Comparison of ENCODE assay signal across 14 mouse cellular contexts in the genomic region with DNA sequence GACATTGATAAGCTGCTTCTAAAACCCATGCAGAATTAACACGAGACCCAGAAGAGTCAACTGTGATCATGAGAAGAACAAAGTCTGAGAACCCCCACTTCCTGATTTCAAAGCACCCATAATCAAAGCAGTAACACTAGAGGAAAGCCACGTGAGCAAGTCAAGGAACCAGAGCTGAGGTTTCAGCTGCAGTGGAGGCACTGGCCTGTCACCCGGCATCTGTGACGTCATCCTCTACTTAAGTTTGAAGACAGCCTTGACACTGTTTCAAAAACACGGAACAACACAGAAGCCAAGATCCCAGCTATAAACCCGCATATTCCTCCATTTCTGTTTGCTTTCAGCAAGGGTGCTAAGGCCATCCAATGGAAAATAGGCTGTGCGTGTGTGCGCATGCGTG. TPM values are rescaled to one million over a fixed set of nuclear protein-coding genes. Genes with fewer than 3 reads are reported as not detected.
DNase-seq lines count a peak whose midpoint lies in the region; ATAC-seq and TF ChIP-seq lines count a peak whose summit lies in the region.
"Had no signal": no experiment of that assay in that cellular context is flagged by ENCODE, and none has a peak within 500 bp of the region (broad histone marks: within the 10 kb centered on the region; RNA-seq: fewer than 3 reads in every experiment).

No protein-coding gene starts in this region.

- no peak overlapping the region for H3K9ac ChIP-seq in stomach, embryonic 16.5 days (ENCODE audit: low read length)
- H3K9ac ChIP-seq in stomach, postnatal 0 days (ENCODE audit: low read length): no peak overlapping the region
- H3K9ac ChIP-seq: embryonic facial prominence, embryonic 15.5 days; liver, embryonic 12.5 days; midbrain, embryonic 13.5 days had no signal

- H3K36me3 ChIP-seq in stomach, embryonic 16.5 days (ENCODE audit: control insufficient read depth, insufficient read depth, low read length): no peaks in the 10 kb centered on the region
- no peaks in the 10 kb centered on the region for H3K36me3 ChIP-seq in stomach, postnatal 0 days (ENCODE audit: control insufficient read depth, insufficient read depth, low read length)
- peaks cover 4% of the 10 kb centered on the region for H3K36me3 ChIP-seq in small intestine, adult 2 months (ENCODE audit: control insufficient read depth, insufficient read depth, low read length)
- H3K36me3 ChIP-seq: heart, embryonic 10.5 days; midbrain, embryonic 13.5 days had no signal

- H3K4me3 ChIP-seq in stomach, embryonic 16.5 days (replicated peaks; ENCODE audit: low read length): no peak overlapping the region
- no peak overlapping the region for H3K4me3 ChIP-seq in stomach, postnatal 0 days (ENCODE audit: low read depth, low read length)
- no peak overlapping the region for H3K4me3 ChIP-seq in small intestine, adult 2 months (ENCODE audit: low read depth, low read length)
- no peak overlapping the region for H3K4me3 ChIP-seq in layer of hippocampus, adult 2 months
- H3K4me3 ChIP-seq: embryonic facial prominence, embryonic 15.5 days; heart, embryonic 10.5 days; liver, embryonic 12.5 days; midbrain, embryonic 13.5 days had no signal

- H3K27ac ChIP-seq in stomach, embryonic 16.5 days (ENCODE audit: low read length): peak overlapping the region; percentile 26
- no peak overlapping the region for H3K27ac ChIP-seq in stomach, postnatal 0 days (replicated peaks)
- peak overlapping the region; percentile 69 for H3K27ac ChIP-seq in small intestine, adult 2 months (ENCODE audit: insufficient read depth, low read depth, low read length)
- no peak overlapping the region for H3K27ac ChIP-seq in layer of hippocampus, adult 2 months
- H3K27ac ChIP-seq: embryonic facial prominence, embryonic 15.5 days; heart, embryonic 10.5 days; liver, embryonic 12.5 days; midbrain, embryonic 13.5 days had no signal

- WGBS in stomach, embryonic 16.5 days: 63% methylated on average over 9 of the region's 9 CpGs
- WGBS in stomach, postnatal 0 days: 63% methylated on average over 9 of the region's 9 CpGs
- 32% methylated on average over 9 of the region's 9 CpGs for WGBS in small intestine, adult 2 months

- no peak for TF ChIP-seq CTCF in stomach, postnatal 0 days (IDR thresholded peaks at IDR 0.05; ENCODE audit: low read depth)
- TF ChIP-seq CTCF in small intestine, adult 2 months (IDR thresholded peaks at IDR 0.05; ENCODE audit: extremely low read depth, insufficient read length, insufficient replicate concordance, low read depth, low read length): no peak
- TF ChIP-seq CTCF in layer of hippocampus, adult 2 months (conservative IDR thresholded peaks at IDR 0.05): no peak

- TF ChIP-seq POLR2A in small intestine, adult 2 months (IDR thresholded peaks at IDR 0.05; ENCODE audit: low read depth, low read length): no peak

- H3K27me3 ChIP-seq in stomach, embryonic 16.5 days (ENCODE audit: control insufficient read depth, insufficient read depth, low read length): no peaks in the 10 kb centered on the region
- no peaks in the 10 kb centered on the region for H3K27me3 ChIP-seq in stomach, postnatal 0 days (ENCODE audit: control insufficient read depth, insufficient read depth, low read length)
- no peaks in the 10 kb centered on the region for H3K27me3 ChIP-seq in small intestine, adult 2 months (ENCODE audit: control insufficient read depth, insufficient read depth, low read length)
- H3K27me3 ChIP-seq: embryonic facial prominence, embryonic 15.5 days; liver, embryonic 12.5 days; midbrain, embryonic 13.5 days had no signal

- H3K9me3 ChIP-seq in stomach, embryonic 16.5 days (replicated peaks; ENCODE audit: control insufficient read depth, low read length): no peaks in the 10 kb centered on the region
- no peaks in the 10 kb centered on the region for H3K9me3 ChIP-seq in stomach, postnatal 0 days (ENCODE audit: control insufficient read depth, low read length)
- H3K9me3 ChIP-seq: embryonic facial prominence, embryonic 15.5 days; heart, embryonic 10.5 days; liver, embryonic 12.5 days; midbrain, embryonic 13.5 days had no signal

- peaks cover 28% of the 10 kb centered on the region for H3K4me1 ChIP-seq in stomach, embryonic 16.5 days (ENCODE audit: control insufficient read depth, insufficient read depth, low read length)
- H3K4me1 ChIP-seq in stomach, postnatal 0 days (replicated peaks; ENCODE audit: control insufficient read depth, insufficient read depth): no peaks in the 10 kb centered on the region; the same call in 1 of the 2 replicates
- peaks cover 45% of the 10 kb centered on the region for H3K4me1 ChIP-seq in small intestine, adult 2 months (ENCODE audit: control insufficient read depth, insufficient read depth, insufficient read length, low read length)

- TF ChIP-seq EP300 in stomach, postnatal 0 days (optimal IDR thresholded peaks at IDR 0.05): no peak

- H3K4me2 ChIP-seq in stomach, embryonic 16.5 days (ENCODE audit: low read depth, low read length): no peak overlapping the region
- H3K4me2 ChIP-seq in stomach, postnatal 0 days (replicated peaks; ENCODE audit: low read depth): no peak overlapping the region
- H3K4me2 ChIP-seq: embryonic facial prominence, embryonic 15.5 days; liver, embryonic 12.5 days; midbrain, embryonic 13.5 days had no signal

- no peak for DNase-seq in stomach, postnatal 0 days (ENCODE audit: low spot score)
- DNase-seq in urinary bladder, adult 18-20 months (ENCODE audit: low spot score in 2 of 2): no peak
- no peak for DNase-seq in retina, embryonic 14.5 days (ENCODE audit: low spot score)
- DNase-seq in right cerebral cortex, postnatal 10 days (ENCODE audit: low spot score in 2 of 2): no peak
- DNase-seq in layer of hippocampus, adult 2 months (ENCODE audit: low spot score in 2 of 2): no peak
- DNase-seq: cerebellum, adult 9-11 months; layer of hippocampus, postnatal 36 days had no signal

- ATAC-seq in stomach, embryonic 16.5 days (ENCODE audit: insufficient read depth, low FRiP score): no peak
- no peak for ATAC-seq in stomach, postnatal 0 days (ENCODE audit: low FRiP score, low TSS enrichment)
- ATAC-seq in inflammation-experienced regulatory T-cells, adult 6 months: peak; percentile 98
- ATAC-seq: liver, embryonic 12.5 days; midbrain, embryonic 13.5 days had no signal

RNA-seq across cellular contexts. Expression of a gene that starts 13.1 kb away (rescaled TPM):
- polyA plus RNA-seq in stomach, embryonic 16.5 days (2015; fragmentation: Nextera tagmentation; extraction: Ambion mirVana): 18.2 and 18.3 TPM in 2 replicates
- polyA plus RNA-seq in stomach, postnatal 0 days (2015; fragmentation: Nextera tagmentation; extraction: Ambion mirVana): 10.4 and 10.5 TPM in 2 replicates
- polyA plus RNA-seq in inflammation-experienced regulatory T-cells, adult 6 months (2017; shearing (Covaris generic)): 1 to 10 TPM; 4.5 to 6.7 (median 5.8) TPM
- polyA plus RNA-seq in small intestine, adult 2 months (2012; rRNA removed): 5.8 and 16.7 TPM in 2 replicates
- total RNA-seq in layer of hippocampus, adult 2 months (2021): 10 to 100 TPM; 58.4 to 62.5 TPM

RNA-seq across cellular contexts. Expression of a gene that starts 51.0 kb away (rescaled TPM):
- polyA plus RNA-seq in stomach, embryonic 16.5 days (2015; fragmentation: Nextera tagmentation; extraction: Ambion mirVana): 401 and 513 TPM in 2 replicates
- 515 and 522 TPM in 2 replicates for polyA plus RNA-seq in stomach, postnatal 0 days (2015; fragmentation: Nextera tagmentation; extraction: Ambion mirVana)
- polyA plus RNA-seq in inflammation-experienced regulatory T-cells, adult 6 months (2017; shearing (Covaris generic)): 1,000 to 10,000 TPM in 1 of 3 experiments, 100 to 1,000 TPM in 2; 475 to 1,461 (median 755) TPM
- 15.6 and 16.3 TPM in 2 replicates for polyA plus RNA-seq in small intestine, adult 2 months (2012; rRNA removed)
- total RNA-seq in layer of hippocampus, adult 2 months (2021): 100 to 1,000 TPM; 205 to 212 TPM

Comparison
In these comparisons a context has a peak if more than half of its experiments do, and no peak if none do; other contexts are left out.
1. H3K27ac ChIP-seq: peak in stomach, embryonic 16.5 days (single experiment) and small intestine, adult 2 months (single experiment); none in stomach, postnatal 0 days (single experiment) and layer of hippocampus, adult 2 months (single experiment).
2. RNA of a gene that starts 51.0 kb away (polyA plus RNA-seq): 475 to 1,461 TPM in inflammation-experienced regulatory T-cells, adult 6 months, 515 to 522 TPM in stomach, postnatal 0 days and 401 to 513 TPM in stomach, embryonic 16.5 days; 15.6 to 16.3 TPM in small intestine, adult 2 months; every median in the first group is over 10 times any median in the second.